Mouse (Mus musculus): ENCODE results near the gene Mfsd4b3. TPM values are rescaled to one million over a fixed set of nuclear protein-coding genes. Genes with fewer than 3 reads are reported as not detected.

Mfsd4b3 gene
- total and polyA plus RNA-seq, 2 experiments from 2014 or later: 1.1 to 1.5 TPM

GRCm38 (mm10) chr10:39912616-39913015, 47.3 kb downstream of the Mfsd4b3 start:
- H3K27me3 ChIP-seq (ENCODE audit: control insufficient read depth, insufficient read depth, low read length): no peaks in the 10 kb centered on the region
- TF ChIP-seq EP300 (IDR thresholded peaks at IDR 0.05; ENCODE audit: low read depth) (no peak), CTCF (IDR thresholded peaks at IDR 0.05; ENCODE audit: low read depth) (no peak)
- H3K36me3 ChIP-seq (replicated peaks; ENCODE audit: control insufficient read depth, insufficient read depth, low read length): no peaks in the 10 kb centered on the region
- no peaks in the 10 kb centered on the region for H3K4me1 ChIP-seq (ENCODE audit: control insufficient read depth, insufficient read depth)
- ATAC-seq (ENCODE audit: insufficient read depth, low read depth): no peak
- H3K4me2 ChIP-seq (ENCODE audit: low read depth, low read length): no peak overlapping the region
- DNase-seq (ENCODE audit: low spot score): no peak
- H3K4me3 ChIP-seq (ENCODE audit: low read depth, low read length): no peak overlapping the region
- no peak overlapping the region for H3K27ac ChIP-seq (ENCODE audit: low read depth)
- H3K9ac ChIP-seq (replicated peaks; ENCODE audit: low read depth, low read length): no peak overlapping the region
- no peaks in the 10 kb centered on the region for H3K9me3 ChIP-seq (replicated peaks; ENCODE audit: control insufficient read depth, low read length)

- Histone ChIP-seq H3K9ac (replicated peaks; ENCODE audit: low read depth, low read length) (0 out of 2 replicates have a peak overlapping the region, but pooled peaks have one; percentile 2), H3K4me2 (ENCODE audit: low read depth, low read length) (peak overlapping the region; percentile 46), H3K4me3 (ENCODE audit: low read depth, low read length) (peak overlapping the region; percentile 23), H3K36me3 (replicated peaks; ENCODE audit: control insufficient read depth, insufficient read depth, low read length) (no peaks in the 10 kb centered on the region), H3K27ac (ENCODE audit: low read depth) (no peak overlapping the region), H3K9me3 (replicated peaks; ENCODE audit: control insufficient read depth, low read length) (no peaks in the 10 kb centered on the region), H3K27me3 (ENCODE audit: control insufficient read depth, insufficient read depth, low read length) (no peaks in the 10 kb centered on the region), H3K4me1 (ENCODE audit: control insufficient read depth, insufficient read depth) (no peaks in the 10 kb centered on the region)
- ATAC-seq (ENCODE audit: insufficient read depth, low read depth): no peak
- TF ChIP-seq CTCF (IDR thresholded peaks at IDR 0.05; ENCODE audit: low read depth): no peak
- no peak for TF ChIP-seq EP300 (IDR thresholded peaks at IDR 0.05; ENCODE audit: low read depth)
- WGBS: 50% methylated on average over 13 of the region's 13 CpGs
- no peak for DNase-seq (ENCODE audit: low spot score)
Measured at GRCm38 (mm10) chr10:39908768-39909441, 51.0 kb downstream of the Mfsd4b3 start.

- TF ChIP-seq CTCF (IDR thresholded peaks at IDR 0.05; ENCODE audit: low read depth): no peak
- no peak for TF ChIP-seq EP300 (IDR thresholded peaks at IDR 0.05; ENCODE audit: low read depth)
- Histone ChIP-seq H3K4me2 (ENCODE audit: low read depth, low read length) (no peak overlapping the region), H3K9me3 (replicated peaks; ENCODE audit: control insufficient read depth, low read length) (no peaks in the 10 kb centered on the region), H3K36me3 (replicated peaks; ENCODE audit: control insufficient read depth, insufficient read depth, low read length) (no peaks in the 10 kb centered on the region), H3K4me3 (ENCODE audit: low read depth, low read length) (no peak overlapping the region), H3K27me3 (ENCODE audit: control insufficient read depth, insufficient read depth, low read length) (no peaks in the 10 kb centered on the region), H3K9ac (replicated peaks; ENCODE audit: low read depth, low read length) (no peak overlapping the region), H3K4me1 (ENCODE audit: control insufficient read depth, insufficient read depth) (no peaks in the 10 kb centered on the region), H3K27ac (ENCODE audit: low read depth) (no peak overlapping the region)
- whole genome bisulfite sequencing: 61% methylated on average over 10 of the region's 10 CpGs
- ATAC-seq (ENCODE audit: insufficient read depth, low read depth) (no peak), DNase-seq (ENCODE audit: low spot score) (no peak)
Measured at GRCm38 (mm10) chr10:39906799-39907658, 52.9 kb downstream of the Mfsd4b3 start.

GRCm38 (mm10) chr10:39904191-39904590, 55.8 kb downstream of the Mfsd4b3 start:
- 0 out of 2 replicates have a peak, but pooled peaks cover 3% of the 10 kb centered on the region for H3K4me1 ChIP-seq (ENCODE audit: control insufficient read depth, insufficient read depth)
- TF ChIP-seq EP300 (IDR thresholded peaks at IDR 0.05; ENCODE audit: low read depth) (no peak), CTCF (IDR thresholded peaks at IDR 0.05; ENCODE audit: low read depth) (no peak)
- DNase-seq (ENCODE audit: low spot score): no peak
- ATAC-seq (ENCODE audit: insufficient read depth, low read depth): no peak
- H3K9ac ChIP-seq (replicated peaks; ENCODE audit: low read depth, low read length): no peak overlapping the region
- 74% methylated on average over 3 of the region's 3 CpGs for WGBS
- no peak overlapping the region for H3K27ac ChIP-seq (ENCODE audit: low read depth)
- no peaks in the 10 kb centered on the region for H3K36me3 ChIP-seq (replicated peaks; ENCODE audit: control insufficient read depth, insufficient read depth, low read length)
- no peak overlapping the region for H3K4me3 ChIP-seq (ENCODE audit: low read depth, low read length)
- H3K27me3 ChIP-seq (ENCODE audit: control insufficient read depth, insufficient read depth, low read length): no peaks in the 10 kb centered on the region
- no peak overlapping the region for H3K4me2 ChIP-seq (ENCODE audit: low read depth, low read length)
- no peaks in the 10 kb centered on the region for H3K9me3 ChIP-seq (replicated peaks; ENCODE audit: control insufficient read depth, low read length)

- no peaks in the 10 kb centered on the region for H3K36me3 ChIP-seq (replicated peaks; ENCODE audit: control insufficient read depth, insufficient read depth, low read length)
- DNase-seq (ENCODE audit: low spot score) (peak; percentile 86), ATAC-seq (ENCODE audit: insufficient read depth, low read depth) (peak; percentile 98)
- H3K4me3 ChIP-seq (ENCODE audit: low read depth, low read length): peak within 1 kb of the TSS; percentile 88
- H3K9ac ChIP-seq (replicated peaks; ENCODE audit: low read depth, low read length): peak within 1 kb of the TSS; percentile 77
- peaks cover 11% of the 10 kb centered on the region; the same call in 1 of the 2 replicates for H3K4me1 ChIP-seq (ENCODE audit: control insufficient read depth, insufficient read depth)
- no peaks in the 10 kb centered on the region for H3K27me3 ChIP-seq (ENCODE audit: control insufficient read depth, insufficient read depth, low read length)
- WGBS: under 1% methylated on average over 41 of the region's 41 CpGs
- peak within 1 kb of the TSS; percentile 75 for H3K4me2 ChIP-seq (ENCODE audit: low read depth, low read length)
- H3K9me3 ChIP-seq (replicated peaks; ENCODE audit: control insufficient read depth, low read length): no peaks in the 10 kb centered on the region
- H3K27ac ChIP-seq (ENCODE audit: low read depth): peak within 1 kb of the TSS; percentile 84
- TF ChIP-seq CTCF (IDR thresholded peaks at IDR 0.05; ENCODE audit: low read depth): no peak
- 0 out of 2 replicates have a peak, but pooled peaks have one; percentile 37 for TF ChIP-seq EP300 (IDR thresholded peaks at IDR 0.05; ENCODE audit: low read depth)
Measured at GRCm38 (mm10) chr10:39898874-39899371, 61.0 kb downstream of the Mfsd4b3 start, which contains the start of gene Mfsd4b4. Gene Mfsd4b4, minus strand, starts transcription at chr10:39899238.

Other genes starting within 250 kb of the Mfsd4b3 start
- 16.7 and 34.7 TPM in 2 replicates for gene Rev3l, start 228.0 kb downstream of the Mfsd4b3 start, total RNA-seq (2014; rRNA removed; ENCODE audit: low replicate concordance)
- gene Rev3l, start 228.0 kb downstream of the Mfsd4b3 start, polyA plus RNA-seq (2015; fragmentation: Nextera tagmentation; extraction: Ambion mirVana): 5.4 and 5.5 TPM in 2 replicates
- 2.8 and 3.2 TPM in 2 replicates for gene Mfsd4b4, start 60.9 kb downstream of the Mfsd4b3 start, total RNA-seq (2014; rRNA removed; ENCODE audit: low replicate concordance)
- 2.9 and 3.0 TPM in 2 replicates for gene Mfsd4b4, start 60.9 kb downstream of the Mfsd4b3 start, polyA plus RNA-seq (2015; fragmentation: Nextera tagmentation; extraction: Ambion mirVana)
- gene Mfsd4b2, start 33.2 kb downstream of the Mfsd4b3 start, total RNA-seq (2014; rRNA removed; ENCODE audit: low replicate concordance): not detected in 2 replicates
- gene Mfsd4b2, start 33.2 kb downstream of the Mfsd4b3 start, polyA plus RNA-seq (2015; fragmentation: Nextera tagmentation; extraction: Ambion mirVana): not detected in 2 replicates
- not detected in 2 replicates for gene Mfsd4b5, start 26.5 kb upstream of the Mfsd4b3 start, total RNA-seq (2014; rRNA removed; ENCODE audit: low replicate concordance)
- gene Mfsd4b5, start 26.5 kb upstream of the Mfsd4b3 start, polyA plus RNA-seq (2015; fragmentation: Nextera tagmentation; extraction: Ambion mirVana): 0.14 TPM in 1 of 2 replicates, not detected in the other
- 0.97 and 3.8 TPM in 2 replicates for gene Mfsd4b1, start 65.1 kb upstream of the Mfsd4b3 start, total RNA-seq (2014; rRNA removed; ENCODE audit: low replicate concordance)
- 2.3 and 2.4 TPM in 2 replicates for gene Mfsd4b1, start 65.1 kb upstream of the Mfsd4b3 start, polyA plus RNA-seq (2015; fragmentation: Nextera tagmentation; extraction: Ambion mirVana)
- 14.2 and 15.6 TPM in 2 replicates for gene Slc16a10, start 182.1 kb upstream of the Mfsd4b3 start, total RNA-seq (2014; rRNA removed; ENCODE audit: low replicate concordance)
- 11.6 and 12.4 TPM in 2 replicates for gene Slc16a10, start 182.1 kb upstream of the Mfsd4b3 start, polyA plus RNA-seq (2015; fragmentation: Nextera tagmentation; extraction: Ambion mirVana)

All from heart, postnatal 0 days (tissue).